Mouse (Mus musculus): ENCODE measurements around the gene Apol7a.

DNA sequence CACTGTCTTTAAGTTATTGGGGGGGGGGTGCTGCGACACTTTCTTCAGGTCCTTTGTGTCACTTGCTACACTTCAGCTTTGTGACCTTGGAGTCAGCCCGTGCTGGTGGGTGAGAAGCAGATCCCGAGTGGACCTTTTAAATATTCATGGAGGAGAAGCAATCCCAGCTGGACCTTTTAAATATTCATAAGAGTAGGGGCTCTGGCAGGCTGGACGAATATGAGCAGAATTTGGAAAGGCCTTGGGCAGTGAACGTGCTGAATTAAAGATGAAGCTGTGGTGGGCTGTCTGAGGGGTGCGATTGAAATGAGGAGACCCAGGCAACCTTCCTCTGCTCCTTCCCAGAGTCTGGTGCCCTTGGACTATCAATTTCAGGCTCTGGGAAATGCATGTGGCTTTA is 35.3 kb downstream of the Apol7a start:
- TF ChIP-seq CTCF (IDR thresholded peaks at IDR 0.05; ENCODE audit: borderline replicate concordance, extremely low read depth, insufficient read depth, insufficient read length), result no peak
- no peak for TF ChIP-seq POLR2A (IDR thresholded peaks at IDR 0.05; ENCODE audit: borderline replicate concordance, extremely low read depth, insufficient read depth, insufficient read length, poor library complexity, severe bottlenecking)

Data from brain, embryonic 14.5 days (tissue).